Mouse (Mus musculus): ENCODE results near the gene Vsig1.

DNA sequence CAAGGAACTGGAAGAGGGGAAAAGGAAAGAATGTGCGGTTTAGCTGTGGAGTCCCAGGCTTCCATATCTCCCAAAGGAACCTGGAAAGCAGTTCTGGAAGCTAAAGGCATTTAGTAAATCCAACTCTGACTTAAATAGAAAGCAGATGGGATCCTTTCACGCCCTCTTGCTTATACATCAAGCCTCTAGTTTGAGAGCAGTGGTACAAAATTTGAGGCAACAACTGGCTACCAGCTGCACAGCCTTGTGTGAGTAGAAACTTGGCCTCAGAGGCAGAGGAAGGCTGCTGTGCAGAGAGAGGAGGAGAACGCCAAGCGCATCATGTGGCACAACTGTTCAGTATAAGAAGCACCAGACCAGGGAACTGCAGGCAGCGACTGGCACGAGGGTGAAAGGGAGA lies 13.9 kb downstream of the Vsig1 start:
- no peak for TF ChIP-seq CTCF (conservative IDR thresholded peaks at IDR 0.05; ENCODE audit: insufficient read depth, insufficient read length, low read depth, low read length)
- TF ChIP-seq POLR2A (IDR thresholded peaks at IDR 0.05; ENCODE audit: low read depth, low read length) = no peak

Measured in kidney, adult 2 months (tissue).